Mouse (Mus musculus) C2C12 (cell line): ENCODE data around the gene Ncoa4. TPM values are rescaled to one million over a fixed set of nuclear protein-coding genes. Genes with fewer than 3 reads are reported as not detected.

Experiments used
- H3K27me3 ChIP-seq: one replicate; pipeline ENCODE4 v1.6.1; 2011; ENCODE audit not compliant: control insufficient read depth, insufficient read depth, insufficient read length
- H3K36me3 ChIP-seq: one replicate; pipeline ENCODE4 v1.6.1; 2011; ENCODE audit not compliant: control insufficient read depth, insufficient read depth
- H3K4me3 ChIP-seq: one replicate; pipeline ENCODE4 v1.5.1; 2011; ENCODE audit warnings: mild to moderate bottlenecking, control low read depth; ENCODE audit not compliant: poor library complexity, insufficient read depth, severe bottlenecking
- H3K79me2 ChIP-seq: one replicate; pipeline ENCODE4 v1.6.1; 2011; ENCODE audit not compliant: control insufficient read depth, insufficient read depth
- H3K79me3 ChIP-seq: one replicate; pipeline ENCODE4 v1.6.1; 2011; ENCODE audit warnings: low read depth, control low read depth
- H3ac ChIP-seq: one replicate; pipeline ENCODE3; 2011; ENCODE audit warnings: low read depth; ENCODE audit not compliant: control insufficient read depth, insufficient read length
- CEBPB ChIP-seq: IDR thresholded peaks from one replicate; pipeline ENCODE4 v1.6.1; 2011; ENCODE audit warnings: low read depth, mild to moderate bottlenecking, control low read depth, moderate library complexity
- CTCF ChIP-seq: IDR thresholded peaks from one replicate; pipeline ENCODE4 v1.5.1; 2011; ENCODE audit not compliant: control insufficient read depth, insufficient read depth, insufficient read length
- FOSL1 ChIP-seq: IDR thresholded peaks from one replicate; pipeline ENCODE4 v1.8.0; 2011; ENCODE audit warnings: mild to moderate bottlenecking, low read length; ENCODE audit not compliant: poor library complexity, insufficient read depth, severe bottlenecking
- MAX ChIP-seq: IDR thresholded peaks from one replicate; pipeline ENCODE4 v1.6.1; 2011; ENCODE audit warnings: mild to moderate bottlenecking, control low read depth
- MYOD1 ChIP-seq: IDR thresholded peaks from one replicate; pipeline ENCODE4 v1.6.1; 2011; ENCODE audit warnings: low read depth; ENCODE audit not compliant: control insufficient read depth, insufficient read length
- MYOG ChIP-seq: IDR thresholded peaks from one replicate; pipeline ENCODE4 v1.6.1; 2011; ENCODE audit not compliant: control insufficient read depth, insufficient read length; ENCODE audit errors: extremely low read depth
- USF1 ChIP-seq: IDR thresholded peaks from one replicate; pipeline ENCODE4 v1.6.1; 2011; ENCODE audit warnings: low read depth, mild to moderate bottlenecking, control low read depth, moderate library complexity
- polyA plus RNA-seq: library from polyadenylated mRNA; unstranded; fragments of >200 nt; fragmentation: generic; extraction: Trizol; gene quantifications from one replicate; pipeline ENCODE4 v1.2.1, GENCODE M21; 2012; ENCODE audit warnings: missing spikeins

The Ncoa4 gene
- polyA plus RNA-seq, 1 experiment, result 23.4 TPM

GRCm38 (mm10) chr14:32152243-32152965 lies 7.3 kb upstream of the Ncoa4 start:
- Histone ChIP-seq H3K27me3 (peaks cover 4% of the 10 kb centered on the region), H3ac (no peak overlapping the region), H3K4me3 (no peak overlapping the region), H3K79me3 (no peaks in the 10 kb centered on the region), H3K79me2 (no peaks in the 10 kb centered on the region), H3K36me3 (no peaks in the 10 kb centered on the region)
- no peak for TF ChIP-seq USF1
- TF ChIP-seq CTCF, result no peak
- no peak for TF ChIP-seq MAX
- TF ChIP-seq FOSL1, result no peak
- TF ChIP-seq MYOG, result no peak
- TF ChIP-seq MYOD1, result no peak
- TF ChIP-seq CEBPB, result no peak

DNA sequence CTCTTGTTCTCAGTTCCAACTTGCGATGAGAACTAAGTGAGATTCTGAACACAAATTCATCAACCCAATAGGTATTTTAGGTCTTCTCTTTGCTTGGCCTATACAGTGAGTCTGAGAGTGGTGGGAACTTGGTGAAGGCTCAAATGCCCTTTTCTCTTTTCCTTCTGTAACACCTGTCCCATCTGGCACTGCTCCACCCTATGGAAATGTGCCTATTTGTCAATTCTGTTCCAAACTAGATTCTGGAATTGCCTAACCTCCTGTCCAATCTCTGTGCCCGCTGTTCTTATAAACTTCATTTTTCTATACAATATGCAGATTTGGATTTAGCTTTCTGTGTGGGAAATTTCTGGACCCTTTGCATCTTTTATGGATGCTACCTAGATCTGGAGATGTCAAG lies 6.5 kb upstream of the Ncoa4 start:
- Histone ChIP-seq H3ac (no peak overlapping the region), H3K79me3 (no peaks in the 10 kb centered on the region), H3K79me2 (no peaks in the 10 kb centered on the region), H3K4me3 (no peak overlapping the region), H3K27me3 (peaks cover 4% of the 10 kb centered on the region), H3K36me3 (no peaks in the 10 kb centered on the region)
- no peak for TF ChIP-seq USF1
- no peak for TF ChIP-seq CEBPB
- no peak for TF ChIP-seq MAX
- no peak for TF ChIP-seq FOSL1
- no peak for TF ChIP-seq CTCF
- TF ChIP-seq MYOD1, result no peak
- no peak for TF ChIP-seq MYOG

DNA sequence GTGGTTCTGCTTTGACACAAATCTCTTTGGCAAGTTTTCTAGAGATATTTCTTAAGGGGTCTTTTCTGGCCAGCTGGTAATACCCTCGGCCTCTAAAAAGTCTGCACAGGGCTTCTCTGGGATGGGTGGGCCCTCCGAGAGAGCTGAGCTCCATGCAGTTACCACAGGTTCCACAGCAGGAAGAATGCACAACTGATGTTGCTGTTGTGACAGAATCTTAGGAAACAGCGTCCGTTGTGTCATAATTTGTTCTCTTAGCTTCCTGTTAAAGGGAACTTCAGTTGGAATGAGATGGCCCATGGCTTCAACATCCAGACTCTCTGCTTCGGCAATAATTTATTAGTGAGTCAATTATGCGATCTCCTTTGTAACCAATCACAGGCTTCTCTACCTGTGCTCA lies 4.9 kb upstream of the Ncoa4 start:
- H3K27me3 ChIP-seq, result no peaks in the 10 kb centered on the region
- no peaks in the 10 kb centered on the region for H3K79me3 ChIP-seq
- no peak overlapping the region for H3ac ChIP-seq
- H3K79me2 ChIP-seq, result no peaks in the 10 kb centered on the region
- H3K36me3 ChIP-seq, result no peaks in the 10 kb centered on the region
- H3K4me3 ChIP-seq, result no peak overlapping the region
- TF ChIP-seq FOSL1 (no peak), CEBPB (no peak), MYOG (no peak), MAX (no peak), USF1 (no peak), MYOD1 (no peak), CTCF (no peak)

DNA sequence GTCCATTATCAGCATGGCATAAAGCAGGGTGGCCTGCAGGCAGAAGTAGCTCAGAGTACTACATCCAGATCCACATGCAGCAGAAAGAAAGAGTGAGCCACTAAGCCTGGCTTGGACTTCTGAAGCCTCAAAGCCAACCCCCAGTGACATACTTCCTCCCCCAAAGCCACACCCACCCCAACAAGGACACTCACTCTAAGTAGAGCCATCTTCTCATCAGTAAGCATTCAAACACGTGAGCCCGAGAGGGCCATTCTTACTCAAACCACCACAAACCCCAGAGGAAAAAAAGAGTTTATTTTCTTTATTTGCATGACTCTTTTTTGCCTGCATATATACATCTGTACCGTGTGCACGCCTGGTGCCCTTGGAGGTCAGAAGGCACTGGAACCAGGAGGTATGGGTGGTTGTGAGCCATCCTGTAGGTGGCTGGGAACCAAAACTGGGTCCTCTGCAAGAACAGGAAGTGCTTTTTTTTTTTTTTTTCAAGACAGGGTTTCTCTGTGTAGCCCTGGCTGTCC lies 455 bp upstream of the Ncoa4 start:
- Histone ChIP-seq H3K79me3 (peaks cover 39% of the 10 kb centered on the region), H3K27me3 (no peaks in the 10 kb centered on the region), H3K79me2 (peaks cover 43% of the 10 kb centered on the region), H3K4me3 (peak overlapping the region; percentile 74), H3K36me3 (no peaks in the 10 kb centered on the region), H3ac (no peak overlapping the region)
- no peak for TF ChIP-seq CEBPB
- TF ChIP-seq MAX, result peak; percentile 9
- no peak for TF ChIP-seq MYOG
- TF ChIP-seq MYOD1, result no peak

DNA sequence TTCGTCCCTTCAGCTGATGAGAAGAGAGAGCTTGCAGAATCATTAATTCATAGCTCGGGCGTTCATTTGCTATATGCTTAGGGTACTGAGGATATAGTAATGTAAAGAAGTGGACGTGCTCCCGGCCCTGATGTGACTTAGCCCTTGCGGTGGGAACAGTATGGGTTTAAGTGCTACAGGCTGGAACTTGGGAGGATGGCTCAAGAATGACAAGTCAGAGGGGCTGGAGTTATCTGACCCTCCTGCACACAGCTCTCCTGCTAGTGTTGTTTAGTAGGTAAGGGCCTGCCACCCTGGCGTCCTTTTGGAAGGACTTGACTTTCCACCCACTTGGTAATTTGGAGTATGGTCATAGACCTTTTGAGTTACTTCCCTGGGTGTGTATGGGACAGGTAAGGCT lies 898 bp downstream of the Ncoa4 start:
- H3K79me2 ChIP-seq, result peaks cover 57% of the 10 kb centered on the region
- H3K4me3 ChIP-seq, result peak overlapping the region; percentile 74
- H3K79me3 ChIP-seq, result peaks cover 46% of the 10 kb centered on the region
- no peaks in the 10 kb centered on the region for H3K36me3 ChIP-seq
- H3ac ChIP-seq, result peak overlapping the region; percentile 60
- no peaks in the 10 kb centered on the region for H3K27me3 ChIP-seq
- TF ChIP-seq MYOG (no peak), CTCF (no peak), USF1 (no peak), MAX (no peak), FOSL1 (no peak), MYOD1 (no peak), CEBPB (no peak)
